Mouse (Mus musculus): Measurements from ENCODE around the gene Pla2g4d. TPM values are rescaled to one million over a fixed set of nuclear protein-coding genes. Genes with fewer than 3 reads are reported as not detected.

Gene Pla2g4d
- polyA plus RNA-seq, 1 experiment: not detected

- no peak overlapping the region for H3ac ChIP-seq (ENCODE audit: control insufficient read depth, insufficient read length)
- no peaks in the 10 kb centered on the region for H3K36me3 ChIP-seq (ENCODE audit: control insufficient read depth, insufficient read depth)
- H3K79me2 ChIP-seq (ENCODE audit: control insufficient read depth, insufficient read depth): no peaks in the 10 kb centered on the region
- no peak overlapping the region for H3K4me2 ChIP-seq (ENCODE audit: low read depth)
- H3K4me3 ChIP-seq: no peak overlapping the region
- H3K27me3 ChIP-seq (ENCODE audit: control insufficient read depth, insufficient read depth, insufficient read length): peaks cover 6% of the 10 kb centered on the region
- TF ChIP-seq CEBPB (IDR thresholded peaks at IDR 0.05; ENCODE audit: insufficient read depth, poor library complexity, severe bottlenecking) (no peak), E2F4 (IDR thresholded peaks at IDR 0.05; ENCODE audit: insufficient read depth) (no peak), MAX (IDR thresholded peaks at IDR 0.05; ENCODE audit: low read depth) (no peak), REST (IDR thresholded peaks at IDR 0.05; ENCODE audit: insufficient read depth, insufficient read length) (no peak), POLR2AphosphoS2 (IDR thresholded peaks at IDR 0.05; ENCODE audit: insufficient read length, low read depth) (no peak), POLR2A (IDR thresholded peaks at IDR 0.05; ENCODE audit: insufficient read length, low read depth) (no peak), SRF (IDR thresholded peaks at IDR 0.05; ENCODE audit: control insufficient read depth, insufficient read length, low read depth) (no peak), MYOG (IDR thresholded peaks at IDR 0.05; ENCODE audit: control insufficient read depth in 1 of 3, insufficient read depth in 1 of 3, insufficient read length in 2 of 3, low read depth in 2 of 3) (no peak), TCF3 (IDR thresholded peaks at IDR 0.05; ENCODE audit: insufficient read length, low read depth) (no peak), MYOD1 (IDR thresholded peaks at IDR 0.05; ENCODE audit: control insufficient read depth in 1 of 3, insufficient read length in 2 of 3, low read depth in 2 of 3) (no peak), USF1 (IDR thresholded peaks at IDR 0.05; ENCODE audit: low read depth) (no peak)
These were observed 12.1 kb upstream of the Pla2g4d start for GRCm38 (mm10) chr2:120301076-120301475.

- Histone ChIP-seq H3K4me2 (ENCODE audit: low read depth) (peak overlapping the region; percentile 40), H3K27me3 (ENCODE audit: control insufficient read depth, insufficient read depth, insufficient read length) (peaks cover 3% of the 10 kb centered on the region), H3K4me3 (no peak overlapping the region), H3ac (ENCODE audit: control insufficient read depth, insufficient read length) (no peak overlapping the region), H3K79me2 (ENCODE audit: control insufficient read depth, insufficient read depth) (no peaks in the 10 kb centered on the region), H3K36me3 (ENCODE audit: control insufficient read depth, insufficient read depth) (no peaks in the 10 kb centered on the region)
- peak; percentile 55 for TF ChIP-seq TCF3 (IDR thresholded peaks at IDR 0.05; ENCODE audit: insufficient read length, low read depth)
- peak; percentile 47 to 95 (median 83) for TF ChIP-seq MYOG (IDR thresholded peaks at IDR 0.05; ENCODE audit: control insufficient read depth in 1 of 3, insufficient read depth in 1 of 3, insufficient read length in 2 of 3, low read depth in 2 of 3)
- peak in 2 of 3 experiments; percentile 88 to 90 for TF ChIP-seq MYOD1 (IDR thresholded peaks at IDR 0.05; ENCODE audit: control insufficient read depth in 1 of 3, insufficient read length in 2 of 3, low read depth in 2 of 3)
- TF ChIP-seq CEBPB (IDR thresholded peaks at IDR 0.05; ENCODE audit: insufficient read depth, poor library complexity, severe bottlenecking): no peak
- TF ChIP-seq TCF12 (IDR thresholded peaks at IDR 0.05; ENCODE audit: insufficient read depth, poor library complexity, severe bottlenecking): peak; percentile 82
- no peak for TF ChIP-seq USF1 (IDR thresholded peaks at IDR 0.05; ENCODE audit: low read depth)
These were observed 10.9 kb upstream of the Pla2g4d start for GRCm38 (mm10) chr2:120299866-120300265.

- no peak for TF ChIP-seq CEBPB (IDR thresholded peaks at IDR 0.05; ENCODE audit: insufficient read depth, poor library complexity, severe bottlenecking)
- TF ChIP-seq MAX (IDR thresholded peaks at IDR 0.05; ENCODE audit: low read depth): no peak
- TF ChIP-seq E2F4 (IDR thresholded peaks at IDR 0.05; ENCODE audit: insufficient read depth): no peak
- no peak for TF ChIP-seq SRF (IDR thresholded peaks at IDR 0.05; ENCODE audit: control insufficient read depth, insufficient read length, low read depth)
- TF ChIP-seq MYOD1 (IDR thresholded peaks at IDR 0.05; ENCODE audit: control insufficient read depth in 1 of 3, insufficient read length in 2 of 3, low read depth in 2 of 3): no peak
- TF ChIP-seq REST (IDR thresholded peaks at IDR 0.05; ENCODE audit: insufficient read depth, insufficient read length): no peak
- no peak for TF ChIP-seq TCF12 (IDR thresholded peaks at IDR 0.05; ENCODE audit: insufficient read depth, poor library complexity, severe bottlenecking)
- TF ChIP-seq USF1 (IDR thresholded peaks at IDR 0.05; ENCODE audit: low read depth): no peak
- TF ChIP-seq MYOG (IDR thresholded peaks at IDR 0.05; ENCODE audit: control insufficient read depth in 1 of 3, insufficient read depth in 1 of 3, insufficient read length in 2 of 3, low read depth in 2 of 3): no peak
- TF ChIP-seq POLR2A (IDR thresholded peaks at IDR 0.05; ENCODE audit: insufficient read length, low read depth): no peak
- no peak for TF ChIP-seq TCF3 (IDR thresholded peaks at IDR 0.05; ENCODE audit: insufficient read length, low read depth)
- TF ChIP-seq POLR2AphosphoS2 (IDR thresholded peaks at IDR 0.05; ENCODE audit: insufficient read length, low read depth): no peak
- no peak overlapping the region for H3K4me3 ChIP-seq
These were observed 7.2 kb upstream of the Pla2g4d start for GRCm38 (mm10) chr2:120296160-120296559.

DNA sequence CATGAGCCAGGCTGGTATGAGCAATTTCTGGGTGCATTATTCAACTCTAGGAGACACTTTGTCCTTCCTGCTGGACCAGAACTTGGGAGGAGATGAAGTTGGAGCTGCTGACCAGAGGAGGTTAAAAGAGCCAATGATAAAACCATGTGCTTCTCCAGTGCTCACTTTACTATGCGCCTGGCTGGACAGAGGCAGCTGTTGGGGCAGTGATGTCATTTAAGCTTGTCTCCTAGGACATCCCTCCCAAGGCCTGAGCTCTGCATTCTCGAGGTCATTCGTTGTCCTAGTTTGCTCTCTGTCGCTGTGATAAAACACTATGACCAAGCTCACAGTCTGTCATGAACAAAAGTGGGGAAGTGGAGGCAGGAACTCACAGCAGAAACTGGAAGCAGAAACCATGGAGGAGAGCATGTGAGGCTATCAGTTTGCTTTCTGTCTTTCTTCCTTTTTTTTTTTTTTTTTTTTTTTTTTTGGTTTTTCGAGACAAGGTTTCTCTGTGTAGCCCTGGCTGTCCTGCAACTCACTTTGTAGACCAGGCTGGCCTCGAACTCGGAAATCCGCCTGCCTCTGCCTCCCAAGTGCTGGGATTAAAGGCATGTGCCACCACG, 2.6 kb upstream of the Pla2g4d start:
- H3K27me3 ChIP-seq (ENCODE audit: control insufficient read depth, insufficient read depth, insufficient read length): peaks cover 27% of the 10 kb centered on the region
- H3K4me2 ChIP-seq (ENCODE audit: low read depth): no peak overlapping the region
- H3K36me3 ChIP-seq (ENCODE audit: control insufficient read depth, insufficient read depth): no peaks in the 10 kb centered on the region
- TF ChIP-seq TCF12 (IDR thresholded peaks at IDR 0.05; ENCODE audit: insufficient read depth, poor library complexity, severe bottlenecking) (no peak), MYOD1 (IDR thresholded peaks at IDR 0.05; ENCODE audit: control insufficient read depth in 1 of 3, insufficient read length in 2 of 3, low read depth in 2 of 3) (peak in 1 of 3 experiments; percentile 47)
- H3K79me2 ChIP-seq (ENCODE audit: control insufficient read depth, insufficient read depth): no peaks in the 10 kb centered on the region
- no peak overlapping the region for H3K4me3 ChIP-seq
- no peak overlapping the region for H3ac ChIP-seq (ENCODE audit: control insufficient read depth, insufficient read length)

More at GRCm38 (mm10) chr2:120296160-120296559, 7.2 kb upstream of the Pla2g4d start:
- Histone ChIP-seq H3K27me3 (ENCODE audit: control insufficient read depth, insufficient read depth, insufficient read length) (peaks cover 8% of the 10 kb centered on the region), H3K79me2 (ENCODE audit: control insufficient read depth, insufficient read depth) (no peaks in the 10 kb centered on the region), H3ac (ENCODE audit: control insufficient read depth, insufficient read length) (no peak overlapping the region), H3K36me3 (ENCODE audit: control insufficient read depth, insufficient read depth) (no peaks in the 10 kb centered on the region), H3K4me2 (ENCODE audit: low read depth) (no peak overlapping the region)

DNA sequence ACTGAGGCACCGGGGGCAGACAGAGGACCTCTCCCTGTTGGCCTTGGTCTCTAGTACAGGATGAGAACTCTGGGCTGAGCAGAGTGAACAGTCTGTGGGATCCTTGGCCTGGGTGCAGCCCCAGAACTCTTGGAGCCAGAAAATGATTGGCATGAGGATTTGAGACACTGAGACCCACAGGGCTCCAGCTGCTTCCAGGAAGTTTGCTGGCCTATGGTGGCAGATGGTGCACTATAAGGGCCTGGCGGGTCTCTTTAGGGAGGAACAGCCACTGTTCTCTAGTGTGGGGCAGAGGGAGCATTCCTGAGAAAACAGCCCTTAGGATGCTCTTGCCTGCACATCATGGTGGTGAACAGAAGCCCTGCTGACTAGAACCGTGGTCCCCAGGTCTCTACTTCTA, 596 bp downstream of the Pla2g4d start:
- Histone ChIP-seq H3ac (ENCODE audit: control insufficient read depth, insufficient read length) (no peak overlapping the region), H3K4me3 (no peak overlapping the region), H3K27me3 (ENCODE audit: control insufficient read depth, insufficient read depth, insufficient read length) (peaks cover 20% of the 10 kb centered on the region), H3K4me2 (ENCODE audit: low read depth) (no peak overlapping the region), H3K79me2 (ENCODE audit: control insufficient read depth, insufficient read depth) (no peaks in the 10 kb centered on the region), H3K36me3 (ENCODE audit: control insufficient read depth, insufficient read depth) (no peaks in the 10 kb centered on the region)
- TF ChIP-seq POLR2AphosphoS2 (IDR thresholded peaks at IDR 0.05; ENCODE audit: insufficient read length, low read depth) (no peak), REST (IDR thresholded peaks at IDR 0.05; ENCODE audit: insufficient read depth, insufficient read length) (no peak), SRF (IDR thresholded peaks at IDR 0.05; ENCODE audit: control insufficient read depth, insufficient read length, low read depth) (no peak), MYOG (IDR thresholded peaks at IDR 0.05; ENCODE audit: control insufficient read depth in 1 of 3, insufficient read depth in 1 of 3, insufficient read length in 2 of 3, low read depth in 2 of 3) (no peak), CEBPB (IDR thresholded peaks at IDR 0.05; ENCODE audit: insufficient read depth, poor library complexity, severe bottlenecking) (no peak), MYOD1 (IDR thresholded peaks at IDR 0.05; ENCODE audit: control insufficient read depth in 1 of 3, insufficient read length in 2 of 3, low read depth in 2 of 3) (no peak), POLR2A (IDR thresholded peaks at IDR 0.05; ENCODE audit: insufficient read length, low read depth) (no peak), TCF3 (IDR thresholded peaks at IDR 0.05; ENCODE audit: insufficient read length, low read depth) (no peak), TCF12 (IDR thresholded peaks at IDR 0.05; ENCODE audit: insufficient read depth, poor library complexity, severe bottlenecking) (no peak)

Measured in myocyte (in vitro differentiated cells).